Mouse (Mus musculus): Measurements from ENCODE around the gene Mbnl2. TPM values are rescaled to one million over a fixed set of nuclear protein-coding genes. Genes with fewer than 3 reads are reported as not detected.

The Mbnl2 gene
- polyA plus RNA-seq, 1 experiment from 2014 or later = 163 TPM

- ATAC-seq (ENCODE audit: insufficient number of reproducible peaks, low FRiP score, low TSS enrichment, low read depth) = no peak
- Histone ChIP-seq H3K9me3 (no peaks in the 10 kb centered on the region), H3K27me3 (no peaks in the 10 kb centered on the region), H3K36me3 (peaks cover 18% of the 10 kb centered on the region), H3K9ac (no peak overlapping the region), H3K27ac (peak overlapping the region; percentile 39), H3K4me3 (no peak overlapping the region), H3K4me1 (peaks cover 33% of the 10 kb centered on the region), H3K4me2 (no peak overlapping the region)
- WGBS = 78% methylated on average over 5 of the region's 5 CpGs
Measured at GRCm38 (mm10) chr14:120382179-120382578, 106.7 kb downstream of the Mbnl2 start.

GRCm38 (mm10) chr14:120383186-120383851, 107.8 kb downstream of the Mbnl2 start:
- Histone ChIP-seq H3K4me1 (peaks cover 22% of the 10 kb centered on the region), H3K9me3 (no peaks in the 10 kb centered on the region), H3K27ac (peak overlapping the region; percentile 62), H3K9ac (no peak overlapping the region), H3K36me3 (peaks cover 18% of the 10 kb centered on the region), H3K4me2 (no peak overlapping the region), H3K4me3 (no peak overlapping the region), H3K27me3 (no peaks in the 10 kb centered on the region)
- 49% methylated on average over 11 of the region's 11 CpGs for WGBS
- peak; percentile 77 for ATAC-seq (ENCODE audit: insufficient number of reproducible peaks, low FRiP score, low TSS enrichment, low read depth)

- Histone ChIP-seq H3K4me1 (peaks cover 15% of the 10 kb centered on the region), H3K27ac (no peak overlapping the region), H3K4me2 (no peak overlapping the region), H3K4me3 (no peak overlapping the region), H3K9ac (no peak overlapping the region), H3K36me3 (peaks cover 24% of the 10 kb centered on the region), H3K27me3 (no peaks in the 10 kb centered on the region), H3K9me3 (no peaks in the 10 kb centered on the region)
- 91% methylated on average over 5 of the region's 5 CpGs for WGBS
- no peak for ATAC-seq (ENCODE audit: insufficient number of reproducible peaks, low FRiP score, low TSS enrichment, low read depth)
Measured at GRCm38 (mm10) chr14:120384615-120385014, 109.1 kb downstream of the Mbnl2 start.

GRCm38 (mm10) chr14:120387293-120387692, 111.8 kb downstream of the Mbnl2 start:
- Histone ChIP-seq H3K27ac (no peak overlapping the region), H3K9ac (no peak overlapping the region), H3K36me3 (peaks cover 33% of the 10 kb centered on the region), H3K4me3 (no peak overlapping the region), H3K4me1 (peaks cover 9% of the 10 kb centered on the region), H3K9me3 (no peaks in the 10 kb centered on the region), H3K4me2 (no peak overlapping the region), H3K27me3 (no peaks in the 10 kb centered on the region)
- no peak for ATAC-seq (ENCODE audit: insufficient number of reproducible peaks, low FRiP score, low TSS enrichment, low read depth)
- WGBS = 82% methylated on average over 4 of the region's 4 CpGs

- no peaks in the 10 kb centered on the region for H3K9me3 ChIP-seq
- peak overlapping the region; percentile 69; the same call in 1 of the 2 replicates for H3K27ac ChIP-seq
- H3K4me3 ChIP-seq = no peak overlapping the region
- 19% methylated on average over 38 of the region's 38 CpGs for WGBS
- no peak for ATAC-seq (ENCODE audit: insufficient number of reproducible peaks, low FRiP score, low TSS enrichment, low read depth)
- peaks cover 6% of the 10 kb centered on the region for H3K4me1 ChIP-seq
- peak overlapping the region; percentile 4; the same call in 1 of the 2 replicates for H3K9ac ChIP-seq
- no peaks in the 10 kb centered on the region for H3K27me3 ChIP-seq
- H3K4me2 ChIP-seq = peak overlapping the region; percentile 29
- H3K36me3 ChIP-seq = peaks cover 45% of the 10 kb centered on the region
Measured at GRCm38 (mm10) chr14:120388818-120389691, 113.6 kb downstream of the Mbnl2 start.

- Histone ChIP-seq H3K4me2 (no peak overlapping the region), H3K4me3 (no peak overlapping the region), H3K36me3 (peaks cover 48% of the 10 kb centered on the region), H3K27ac (no peak overlapping the region), H3K4me1 (peaks cover 6% of the 10 kb centered on the region), H3K27me3 (no peaks in the 10 kb centered on the region), H3K9ac (no peak overlapping the region), H3K9me3 (no peaks in the 10 kb centered on the region)
- ATAC-seq (ENCODE audit: insufficient number of reproducible peaks, low FRiP score, low TSS enrichment, low read depth) = no peak
- WGBS = 94% methylated on average over 10 of the region's 10 CpGs
Measured at GRCm38 (mm10) chr14:120390231-120390944, 114.9 kb downstream of the Mbnl2 start.

GRCm38 (mm10) chr14:120391701-120392100, 116.2 kb downstream of the Mbnl2 start:
- H3K9ac ChIP-seq = no peak overlapping the region
- no peak for ATAC-seq (ENCODE audit: insufficient number of reproducible peaks, low FRiP score, low TSS enrichment, low read depth)
- no peaks in the 10 kb centered on the region for H3K27me3 ChIP-seq
- no peak overlapping the region for H3K4me3 ChIP-seq
- no peak overlapping the region for H3K27ac ChIP-seq
- peaks cover 6% of the 10 kb centered on the region for H3K4me1 ChIP-seq
- H3K4me2 ChIP-seq = no peak overlapping the region
- H3K36me3 ChIP-seq = peaks cover 56% of the 10 kb centered on the region
- WGBS = 89% methylated on average over 10 of the region's 10 CpGs
- no peaks in the 10 kb centered on the region for H3K9me3 ChIP-seq

GRCm38 (mm10) chr14:120392441-120392840, 117.0 kb downstream of the Mbnl2 start:
- Histone ChIP-seq H3K4me2 (no peak overlapping the region), H3K9me3 (no peaks in the 10 kb centered on the region), H3K27me3 (no peaks in the 10 kb centered on the region), H3K4me1 (peaks cover 6% of the 10 kb centered on the region), H3K27ac (no peak overlapping the region), H3K4me3 (no peak overlapping the region), H3K9ac (no peak overlapping the region), H3K36me3 (peaks cover 59% of the 10 kb centered on the region)
- ATAC-seq (ENCODE audit: insufficient number of reproducible peaks, low FRiP score, low TSS enrichment, low read depth) = no peak
- 81% methylated on average over 9 of the region's 9 CpGs for WGBS

GRCm38 (mm10) chr14:120393441-120393840, 118.0 kb downstream of the Mbnl2 start:
- no peaks in the 10 kb centered on the region for H3K27me3 ChIP-seq
- no peak overlapping the region for H3K4me2 ChIP-seq
- 87% methylated on average over 8 of the region's 8 CpGs for WGBS
- no peak overlapping the region for H3K4me3 ChIP-seq
- H3K9me3 ChIP-seq = no peaks in the 10 kb centered on the region
- no peak overlapping the region for H3K27ac ChIP-seq
- no peak overlapping the region for H3K9ac ChIP-seq
- H3K4me1 ChIP-seq = peaks cover 9% of the 10 kb centered on the region
- H3K36me3 ChIP-seq = peaks cover 59% of the 10 kb centered on the region
- ATAC-seq (ENCODE audit: insufficient number of reproducible peaks, low FRiP score, low TSS enrichment, low read depth) = no peak

GRCm38 (mm10) chr14:120394216-120394615, 118.7 kb downstream of the Mbnl2 start:
- Histone ChIP-seq H3K9ac (no peak overlapping the region), H3K4me1 (peaks cover 4% of the 10 kb centered on the region), H3K27ac (no peak overlapping the region), H3K4me3 (no peak overlapping the region), H3K9me3 (no peaks in the 10 kb centered on the region), H3K27me3 (no peaks in the 10 kb centered on the region), H3K36me3 (peaks cover 55% of the 10 kb centered on the region), H3K4me2 (no peak overlapping the region)
- no peak for ATAC-seq (ENCODE audit: insufficient number of reproducible peaks, low FRiP score, low TSS enrichment, low read depth)
- WGBS = 85% methylated on average over 3 of the region's 3 CpGs

GRCm38 (mm10) chr14:120394827-120395226, 119.4 kb downstream of the Mbnl2 start:
- Histone ChIP-seq H3K4me1 (peaks cover 8% of the 10 kb centered on the region; the same call in 1 of the 2 replicates), H3K4me2 (no peak overlapping the region), H3K36me3 (peaks cover 54% of the 10 kb centered on the region), H3K27ac (no peak overlapping the region), H3K4me3 (no peak overlapping the region), H3K9me3 (no peaks in the 10 kb centered on the region), H3K27me3 (no peaks in the 10 kb centered on the region), H3K9ac (no peak overlapping the region)
- WGBS = 80% methylated on average over 3 of the region's 3 CpGs
- no peak for ATAC-seq (ENCODE audit: insufficient number of reproducible peaks, low FRiP score, low TSS enrichment, low read depth)
